Mouse (Mus musculus): ENCODE results near the gene Sh3gl2. TPM values are rescaled to one million over a fixed set of nuclear protein-coding genes. Genes with fewer than 3 reads are reported as not detected.

Gene Sh3gl2
- polyA plus RNA-seq, 1 experiment from 2014 or later = 9.7 TPM

DNA sequence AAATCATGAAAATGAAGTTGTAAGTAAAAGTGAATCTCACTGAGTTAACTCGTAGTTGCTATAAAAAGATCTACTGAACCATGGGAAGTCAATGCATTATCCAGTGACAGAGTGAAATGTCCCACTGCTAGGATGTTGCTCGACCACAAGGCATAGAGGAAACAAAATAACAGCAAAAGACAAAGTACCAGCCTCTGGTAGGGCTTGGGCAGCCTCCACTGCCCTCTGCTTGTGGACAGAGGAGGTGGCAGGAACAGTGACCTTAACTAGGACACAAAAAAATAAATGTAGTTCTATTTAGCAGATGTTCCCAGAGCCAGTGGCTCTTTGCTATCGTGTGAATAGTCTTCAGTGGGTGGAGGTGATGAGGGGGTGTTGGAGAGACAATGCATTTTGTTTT lies 68.5 kb downstream of the Sh3gl2 start:
- Histone ChIP-seq H3K27ac (replicated peaks) (no peak overlapping the region), H3K4me2 (replicated peaks; ENCODE audit: low read depth) (no peak overlapping the region), H3K9me3 (ENCODE audit: control insufficient read depth, low read length) (no peaks in the 10 kb centered on the region), H3K9ac (ENCODE audit: low read length) (no peak overlapping the region), H3K4me1 (replicated peaks; ENCODE audit: control insufficient read depth, insufficient read depth) (no peaks in the 10 kb centered on the region), H3K4me3 (ENCODE audit: low read depth, low read length) (no peak overlapping the region), H3K36me3 (ENCODE audit: control insufficient read depth, insufficient read depth, low read length) (no peaks in the 10 kb centered on the region), H3K27me3 (ENCODE audit: control insufficient read depth, insufficient read depth, low read length) (no peaks in the 10 kb centered on the region)
- WGBS = 75% methylated on average over 3 of the region's 3 CpGs
- TF ChIP-seq CTCF (IDR thresholded peaks at IDR 0.05; ENCODE audit: low read depth) = peak; percentile 43
- TF ChIP-seq EP300 (optimal IDR thresholded peaks at IDR 0.05) = no peak
- no peak for DNase-seq (ENCODE audit: low spot score)
- ATAC-seq (ENCODE audit: low FRiP score, low TSS enrichment) = no peak

DNA sequence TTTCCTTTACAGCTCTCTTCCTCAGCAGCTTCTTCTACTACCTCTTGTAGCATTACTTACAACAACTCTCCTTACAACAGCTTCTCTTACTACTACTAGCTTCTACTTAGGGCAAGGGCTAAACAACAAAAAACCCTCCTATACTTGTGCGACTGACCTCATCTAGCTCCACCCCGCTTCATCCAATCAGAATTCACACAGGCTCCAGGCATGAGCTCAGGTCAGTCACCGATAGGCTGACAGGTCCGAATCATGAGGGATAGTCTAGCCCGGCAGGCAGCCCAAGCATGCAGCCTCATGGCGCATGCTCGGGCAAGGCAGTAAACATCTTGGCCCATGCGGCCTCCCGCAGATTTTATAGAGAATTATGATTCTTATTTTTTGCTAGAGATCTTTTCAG lies 78.2 kb downstream of the Sh3gl2 start:
- no peak for DNase-seq (ENCODE audit: low spot score)
- 88% methylated on average over 9 of the region's 9 CpGs for WGBS
- H3K4me1 ChIP-seq (replicated peaks; ENCODE audit: control insufficient read depth, insufficient read depth) = no peaks in the 10 kb centered on the region
- TF ChIP-seq CTCF (IDR thresholded peaks at IDR 0.05; ENCODE audit: low read depth) (no peak), EP300 (optimal IDR thresholded peaks at IDR 0.05) (no peak)
- H3K27ac ChIP-seq (replicated peaks) = no peak overlapping the region
- no peaks in the 10 kb centered on the region for H3K36me3 ChIP-seq (ENCODE audit: control insufficient read depth, insufficient read depth, low read length)
- H3K9me3 ChIP-seq (ENCODE audit: control insufficient read depth, low read length) = no peaks in the 10 kb centered on the region
- no peak overlapping the region for H3K4me3 ChIP-seq (ENCODE audit: low read depth, low read length)
- ATAC-seq (ENCODE audit: low FRiP score, low TSS enrichment) = no peak
- H3K9ac ChIP-seq (ENCODE audit: low read length) = no peak overlapping the region
- no peak overlapping the region for H3K4me2 ChIP-seq (replicated peaks; ENCODE audit: low read depth)
- H3K27me3 ChIP-seq (ENCODE audit: control insufficient read depth, insufficient read depth, low read length) = no peaks in the 10 kb centered on the region

DNA sequence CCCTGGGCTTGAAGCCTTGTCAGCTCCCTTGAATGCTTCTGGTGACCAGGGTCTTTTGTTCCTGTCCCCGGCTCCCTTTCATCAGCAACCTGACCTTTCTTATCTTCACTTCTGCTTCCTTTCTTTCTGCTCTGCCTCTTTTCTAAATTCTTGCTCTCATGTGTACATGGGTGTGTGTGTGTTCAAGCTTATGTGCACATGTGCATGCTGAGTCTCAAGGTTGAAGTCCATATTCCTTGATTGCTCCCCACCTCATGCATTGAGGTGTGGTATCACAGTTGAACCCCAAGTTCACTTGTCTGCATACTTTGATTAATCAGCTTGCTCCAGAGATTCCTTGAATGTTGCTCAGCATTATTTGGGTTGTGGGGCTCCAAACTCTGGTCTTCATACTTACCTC lies 85.1 kb downstream of the Sh3gl2 start:
- H3K36me3 ChIP-seq (ENCODE audit: control insufficient read depth, insufficient read depth, low read length) = no peaks in the 10 kb centered on the region
- 53% methylated on average over 1 of the region's 1 CpGs for WGBS
- no peak for TF ChIP-seq CTCF (IDR thresholded peaks at IDR 0.05; ENCODE audit: low read depth)
- H3K9ac ChIP-seq (ENCODE audit: low read length) = no peak overlapping the region
- no peaks in the 10 kb centered on the region for H3K9me3 ChIP-seq (ENCODE audit: control insufficient read depth, low read length)
- no peak overlapping the region for H3K4me3 ChIP-seq (ENCODE audit: low read depth, low read length)
- no peaks in the 10 kb centered on the region for H3K4me1 ChIP-seq (replicated peaks; ENCODE audit: control insufficient read depth, insufficient read depth)
- no peaks in the 10 kb centered on the region for H3K27me3 ChIP-seq (ENCODE audit: control insufficient read depth, insufficient read depth, low read length)
- no peak for DNase-seq (ENCODE audit: low spot score)
- H3K4me2 ChIP-seq (replicated peaks; ENCODE audit: low read depth) = no peak overlapping the region
- ATAC-seq (ENCODE audit: low FRiP score, low TSS enrichment) = peak; percentile 60; the same call in 1 of the 2 replicates
- no peak overlapping the region for H3K27ac ChIP-seq (replicated peaks)

DNA sequence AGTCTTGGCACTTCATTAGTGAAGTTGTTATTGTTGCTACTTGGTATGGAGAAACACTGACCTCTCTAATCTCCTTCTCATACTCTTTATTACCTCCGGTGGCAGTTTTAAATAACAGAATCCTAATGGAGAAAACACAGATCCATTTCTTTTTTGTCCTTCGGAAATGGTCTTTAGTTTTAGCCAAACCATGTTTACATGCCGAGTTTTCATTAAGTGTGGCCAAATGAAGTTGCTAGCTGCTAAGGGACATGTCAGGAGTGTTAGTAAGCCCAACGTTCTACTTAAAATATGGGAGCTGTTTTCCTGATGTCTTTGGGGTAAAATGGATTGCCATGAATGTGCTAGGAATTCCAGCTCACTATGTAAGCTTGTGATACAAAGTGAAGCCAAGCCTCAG lies 86.4 kb downstream of the Sh3gl2 start:
- Histone ChIP-seq H3K4me2 (replicated peaks; ENCODE audit: low read depth) (no peak overlapping the region), H3K4me3 (ENCODE audit: low read depth, low read length) (no peak overlapping the region), H3K9ac (ENCODE audit: low read length) (no peak overlapping the region), H3K27ac (replicated peaks) (no peak overlapping the region), H3K4me1 (replicated peaks; ENCODE audit: control insufficient read depth, insufficient read depth) (no peaks in the 10 kb centered on the region), H3K36me3 (ENCODE audit: control insufficient read depth, insufficient read depth, low read length) (no peaks in the 10 kb centered on the region), H3K9me3 (ENCODE audit: control insufficient read depth, low read length) (no peaks in the 10 kb centered on the region), H3K27me3 (ENCODE audit: control insufficient read depth, insufficient read depth, low read length) (no peaks in the 10 kb centered on the region)
- no peak for TF ChIP-seq CTCF (IDR thresholded peaks at IDR 0.05; ENCODE audit: low read depth)
- no peak for TF ChIP-seq EP300 (optimal IDR thresholded peaks at IDR 0.05)
- ATAC-seq (ENCODE audit: low FRiP score, low TSS enrichment) (no peak), DNase-seq (ENCODE audit: low spot score) (no peak)
- WGBS = 60% methylated on average over 4 of the region's 4 CpGs

DNA sequence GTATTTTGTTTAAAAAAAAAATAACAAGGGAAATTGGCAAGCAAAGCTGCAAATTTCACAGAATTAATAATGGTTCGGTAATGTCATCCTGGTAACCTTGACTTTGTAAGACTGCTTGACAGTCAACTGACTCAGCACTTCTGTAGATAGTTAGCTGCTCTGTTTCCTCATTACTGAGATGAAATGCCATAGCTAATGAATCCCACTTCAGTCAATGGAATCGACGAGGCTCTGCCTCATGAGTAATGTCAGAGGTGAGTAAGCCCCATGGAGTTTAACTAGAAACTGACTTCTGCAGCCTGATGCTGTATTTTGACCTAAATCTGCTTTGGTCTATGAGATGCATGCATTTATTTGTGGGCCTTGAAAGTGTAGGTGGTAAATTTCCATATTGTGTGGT lies 88.4 kb downstream of the Sh3gl2 start:
- no peak overlapping the region for H3K4me3 ChIP-seq (ENCODE audit: low read depth, low read length)
- H3K9ac ChIP-seq (ENCODE audit: low read length) = no peak overlapping the region
- WGBS = 69% methylated on average over 3 of the region's 3 CpGs
- DNase-seq (ENCODE audit: low spot score) (no peak), ATAC-seq (ENCODE audit: low FRiP score, low TSS enrichment) (no peak)
- H3K27me3 ChIP-seq (ENCODE audit: control insufficient read depth, insufficient read depth, low read length) = no peaks in the 10 kb centered on the region
- no peaks in the 10 kb centered on the region for H3K4me1 ChIP-seq (replicated peaks; ENCODE audit: control insufficient read depth, insufficient read depth)
- no peaks in the 10 kb centered on the region for H3K9me3 ChIP-seq (ENCODE audit: control insufficient read depth, low read length)
- H3K36me3 ChIP-seq (ENCODE audit: control insufficient read depth, insufficient read depth, low read length) = no peaks in the 10 kb centered on the region
- TF ChIP-seq CTCF (IDR thresholded peaks at IDR 0.05; ENCODE audit: low read depth) = no peak
- H3K4me2 ChIP-seq (replicated peaks; ENCODE audit: low read depth) = no peak overlapping the region
- no peak overlapping the region for H3K27ac ChIP-seq (replicated peaks)

DNA sequence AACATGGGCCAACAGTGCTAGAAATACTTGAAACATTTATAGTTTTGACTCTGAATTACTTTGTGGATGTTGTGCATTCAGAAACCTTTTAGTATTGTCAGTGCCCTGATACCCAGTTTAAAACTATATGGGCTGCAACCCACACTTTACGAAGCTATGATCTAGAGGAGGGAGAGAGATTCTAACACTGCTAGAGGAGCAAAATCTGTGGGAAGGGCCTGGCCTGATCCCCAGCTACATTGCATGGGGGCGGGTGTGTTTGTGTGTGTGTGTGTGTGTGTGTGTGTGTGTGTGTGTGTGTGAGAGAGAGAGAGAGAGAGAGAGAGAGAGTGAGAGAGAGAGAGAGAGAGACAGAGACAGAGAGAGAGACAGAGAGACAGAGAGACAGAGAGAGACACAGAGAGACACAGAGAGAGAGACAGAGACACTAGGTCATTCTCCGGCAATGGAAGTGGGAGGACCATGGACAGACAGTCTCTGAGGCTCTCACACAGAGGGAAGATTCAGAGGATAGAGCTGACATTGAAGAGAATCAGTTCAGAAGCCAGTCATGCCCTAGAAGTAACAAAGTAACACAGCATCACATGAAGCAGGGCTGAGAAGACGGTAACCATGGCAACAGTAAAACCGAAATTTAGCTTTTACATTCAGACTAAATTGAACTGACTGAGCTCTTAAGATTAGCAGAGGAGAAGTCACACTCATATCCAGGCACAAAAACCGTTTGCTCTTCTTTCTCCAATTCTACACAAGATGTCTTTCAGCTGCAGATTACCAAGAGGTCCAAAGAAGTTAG lies 95.9 kb downstream of the Sh3gl2 start:
- H3K4me1 ChIP-seq (replicated peaks; ENCODE audit: control insufficient read depth, insufficient read depth) = no peaks in the 10 kb centered on the region
- WGBS = 82% methylated on average over 6 of the region's 6 CpGs

More for the DNA sequence above, 95.9 kb downstream of the Sh3gl2 start:
- Histone ChIP-seq H3K27ac (replicated peaks) (no peak overlapping the region), H3K9ac (ENCODE audit: low read length) (no peak overlapping the region), H3K4me2 (replicated peaks; ENCODE audit: low read depth) (no peak overlapping the region), H3K9me3 (ENCODE audit: control insufficient read depth, low read length) (no peaks in the 10 kb centered on the region), H3K27me3 (ENCODE audit: control insufficient read depth, insufficient read depth, low read length) (no peaks in the 10 kb centered on the region), H3K4me3 (ENCODE audit: low read depth, low read length) (no peak overlapping the region), H3K36me3 (ENCODE audit: control insufficient read depth, insufficient read depth, low read length) (no peaks in the 10 kb centered on the region)
- DNase-seq (ENCODE audit: low spot score) (no peak), ATAC-seq (ENCODE audit: low FRiP score, low TSS enrichment) (no peak)
- TF ChIP-seq CTCF (IDR thresholded peaks at IDR 0.05; ENCODE audit: low read depth) = no peak
- TF ChIP-seq EP300 (optimal IDR thresholded peaks at IDR 0.05) = no peak
